ENCODE assay signal across 22 mouse cellular contexts in genomic region chr9:8749878-8750277, GRCm38 (mm10).
A peak's percentile ranks its signal among the peaks of the same experiment; 100 is the strongest.
DNase-seq lines count a peak whose midpoint lies in the region; ATAC-seq and TF ChIP-seq lines count a peak whose summit lies in the region.
"Had no signal": no experiment of that assay in that cellular context is flagged by ENCODE, and none has a peak within 500 bp of the region (broad histone marks: within the 10 kb centered on the region; RNA-seq: fewer than 3 reads in every experiment).

No protein-coding gene starts in this region.

- no peak for TF ChIP-seq CTCF in kidney, postnatal 0 days (IDR thresholded peaks at IDR 0.05; ENCODE audit: low read depth)

- no peak overlapping the region for H3K9ac ChIP-seq in kidney, embryonic 14.5 days (ENCODE audit: low read depth, low read length)
- H3K9ac ChIP-seq in kidney, embryonic 15.5 days: no peak overlapping the region
- no peak overlapping the region for H3K9ac ChIP-seq in kidney, embryonic 16.5 days (replicated peaks; ENCODE audit: low read length)
- no peak overlapping the region for H3K9ac ChIP-seq in kidney, postnatal 0 days (ENCODE audit: low read depth, low read length)

- no peak overlapping the region for H3K27ac ChIP-seq in kidney, embryonic 14.5 days (ENCODE audit: low read depth, low read length)
- no peak overlapping the region for H3K27ac ChIP-seq in kidney, embryonic 15.5 days
- no peak overlapping the region for H3K27ac ChIP-seq in kidney, embryonic 16.5 days (ENCODE audit: low read length)
- H3K27ac ChIP-seq in kidney, postnatal 0 days: no peak overlapping the region

- DNase-seq in kidney, postnatal 10 days: no peak
- DNase-seq in kidney, adult 11 months: no peak
- no peak for DNase-seq in kidney, adult 18-20 months
- peak; percentile 33 for DNase-seq in kidney, postnatal 0 days (ENCODE audit: low spot score)
- DNase-seq in kidney, adult 8-10 months: no peak
- DNase-seq: adrenal gland, adult 2 months; adrenal gland, adult 8-10 months; adrenal gland, postnatal 10 days; adrenal gland, postnatal 14 days; adrenal gland, postnatal 25 days; adrenal gland, postnatal 36 days; B cell, adult 2 months; cerebellum, adult 11 months; cerebellum, adult 11-12 months had no signal

- H3K4me3 ChIP-seq in kidney, embryonic 14.5 days (ENCODE audit: low read length): no peak overlapping the region
- H3K4me3 ChIP-seq in kidney, embryonic 15.5 days (replicated peaks): no peak overlapping the region
- no peak overlapping the region for H3K4me3 ChIP-seq in kidney, embryonic 16.5 days (ENCODE audit: low read length)
- no peak overlapping the region for H3K4me3 ChIP-seq in kidney, postnatal 0 days (replicated peaks; ENCODE audit: low read depth, low read length)

- no peaks in the 10 kb centered on the region for H3K36me3 ChIP-seq in kidney, embryonic 14.5 days (ENCODE audit: control insufficient read depth, insufficient read depth, low read length)
- H3K36me3 ChIP-seq in kidney, embryonic 15.5 days: no peaks in the 10 kb centered on the region
- H3K36me3 ChIP-seq in kidney, embryonic 16.5 days (ENCODE audit: insufficient read depth, low read length): no peaks in the 10 kb centered on the region
- H3K36me3 ChIP-seq in kidney, postnatal 0 days (ENCODE audit: insufficient read depth, low read length): no peaks in the 10 kb centered on the region
- H3K36me3 ChIP-seq: G1E had no signal

- no peaks in the 10 kb centered on the region for H3K9me3 ChIP-seq in kidney, embryonic 14.5 days (ENCODE audit: control insufficient read depth, low read length)
- no peaks in the 10 kb centered on the region for H3K9me3 ChIP-seq in kidney, embryonic 15.5 days (replicated peaks)
- no peaks in the 10 kb centered on the region for H3K9me3 ChIP-seq in kidney, embryonic 16.5 days (ENCODE audit: low read length)
- no peaks in the 10 kb centered on the region for H3K9me3 ChIP-seq in kidney, postnatal 0 days (replicated peaks; ENCODE audit: low read length)
- H3K9me3 ChIP-seq: G1E had no signal

- no peaks in the 10 kb centered on the region for H3K4me1 ChIP-seq in kidney, embryonic 14.5 days (ENCODE audit: control insufficient read depth, insufficient read depth, low read length)
- no peaks in the 10 kb centered on the region for H3K4me1 ChIP-seq in kidney, embryonic 15.5 days
- H3K4me1 ChIP-seq in kidney, embryonic 16.5 days (ENCODE audit: insufficient read depth, low read length): no peaks in the 10 kb centered on the region
- H3K4me1 ChIP-seq in kidney, postnatal 0 days (replicated peaks; ENCODE audit: insufficient read depth, low read length): no peaks in the 10 kb centered on the region

- WGBS in kidney, embryonic 14.5 days: 70% methylated on average over 2 of the region's 2 CpGs
- WGBS in kidney, embryonic 15.5 days: 66% methylated on average over 2 of the region's 2 CpGs
- WGBS in kidney, embryonic 16.5 days: 59% methylated on average over 2 of the region's 2 CpGs
- WGBS in kidney, postnatal 0 days: 51% methylated on average over 2 of the region's 2 CpGs

- ATAC-seq in kidney, embryonic 14.5 days (ENCODE audit: low FRiP score, low TSS enrichment): peak; percentile 76
- peak; percentile 70; the same call in 1 of the 2 replicates for ATAC-seq in kidney, embryonic 15.5 days (replicated peaks; ENCODE audit: low FRiP score)
- peak; percentile 85 for ATAC-seq in kidney, embryonic 16.5 days (ENCODE audit: low FRiP score, low TSS enrichment)
- ATAC-seq in kidney, postnatal 0 days (replicated peaks; ENCODE audit: low FRiP score, low read depth): peak; percentile 63; the same call in 1 of the 2 replicates
- ATAC-seq: activated CD4-positive, CD25-positive, alpha-beta regulatory T cell, adult 4 months; CD4-positive, CD25-positive, alpha-beta regulatory T cell, adult 4 months; Patski had no signal

- H3K27me3 ChIP-seq in kidney, embryonic 14.5 days (ENCODE audit: control insufficient read depth, insufficient read depth, low read length): no peaks in the 10 kb centered on the region
- H3K27me3 ChIP-seq in kidney, embryonic 15.5 days: no peaks in the 10 kb centered on the region
- no peaks in the 10 kb centered on the region for H3K27me3 ChIP-seq in kidney, embryonic 16.5 days (ENCODE audit: insufficient read depth, low read length)
- H3K27me3 ChIP-seq in kidney, postnatal 0 days (ENCODE audit: insufficient read depth, low read length): no peaks in the 10 kb centered on the region
- H3K27me3 ChIP-seq: CH12.LX had no signal

- no peak overlapping the region for H3K4me2 ChIP-seq in kidney, embryonic 14.5 days (replicated peaks; ENCODE audit: low read depth, low read length)
- no peak overlapping the region for H3K4me2 ChIP-seq in kidney, embryonic 15.5 days
- H3K4me2 ChIP-seq in kidney, embryonic 16.5 days (replicated peaks; ENCODE audit: low read depth, low read length): no peak overlapping the region
- H3K4me2 ChIP-seq in kidney, postnatal 0 days (ENCODE audit: low read length): no peak overlapping the region
